In the genomic region with DNA sequence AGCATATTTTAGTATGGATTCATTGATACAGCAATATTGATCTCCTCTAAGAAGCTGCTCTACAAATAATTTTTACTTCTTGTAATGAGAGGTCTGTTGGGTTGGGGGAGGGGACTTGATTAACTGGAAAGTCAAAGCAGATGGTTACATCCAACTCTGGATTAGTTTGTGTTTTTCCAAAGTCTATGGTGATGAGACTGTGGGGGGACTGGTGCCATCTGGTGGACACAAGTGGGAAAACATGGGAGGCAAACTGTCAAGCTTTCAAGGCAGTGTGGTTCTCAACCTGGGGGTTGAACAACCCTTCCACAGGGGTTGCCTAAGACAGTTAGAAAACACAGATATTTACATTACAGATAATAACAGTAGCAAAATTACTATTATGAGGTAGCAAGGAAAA, we compare ENCODE assay signal across 8 mouse cellular contexts. TPM values are rescaled to one million over a fixed set of nuclear protein-coding genes. Genes with fewer than 3 reads are reported as not detected.
A peak's percentile ranks its signal among the peaks of the same experiment; 100 is the strongest.
DNase-seq lines count a peak whose midpoint lies in the region; ATAC-seq and TF ChIP-seq lines count a peak whose summit lies in the region.

No protein-coding gene starts in this region.

- TF ChIP-seq POLR2A in bone marrow, adult 2 months (IDR thresholded peaks at IDR 0.05; ENCODE audit: borderline replicate concordance, control insufficient read depth, low read depth, low read length) = no peak

- DNase-seq in urinary bladder, postnatal 14 days (ENCODE audit: low spot score) = peak; percentile 50
- DNase-seq in urinary bladder, adult 2 months (ENCODE audit: low spot score) = no peak
- peak; percentile 64 for DNase-seq in forebrain, embryonic 14.5 days (ENCODE audit: low spot score)
- peak; percentile 13 for DNase-seq in kidney, adult 11 months
- peak; percentile 55 to 56 for DNase-seq in left cerebral cortex, postnatal 25 days (ENCODE audit: low spot score in 2 of 2)

- 0 out of 2 replicates have a peak, but pooled peaks have one; percentile 34 for ATAC-seq in forebrain, embryonic 14.5 days
- peak; percentile 58; the same call in 1 of the 2 replicates for ATAC-seq in neural tube, embryonic 12.5 days (ENCODE audit: low FRiP score, low read depth)
- ATAC-seq in erythroblast, adult 5-6 weeks (replicated peaks; ENCODE audit: low FRiP score, poor library complexity, severe bottlenecking) = no peak

- no peaks in the 10 kb centered on the region for H3K9me3 ChIP-seq in forebrain, embryonic 14.5 days (replicated peaks; ENCODE audit: control insufficient read depth, low read length)
- no peaks in the 10 kb centered on the region for H3K9me3 ChIP-seq in neural tube, embryonic 12.5 days

- intact Hi-C loops in left cerebral cortex, postnatal 25 days (cut with DNase I) = loop anchor here (2.0 to 5.0 kb wide), 2 partner anchors 42 to 262 kb away; partner anchors contain the start of gene Slc9a4

- no peak overlapping the region for H3K4me3 ChIP-seq in bone marrow, adult 2 months (replicated peaks; ENCODE audit: control insufficient read depth, low read depth, low read length)
- no peak overlapping the region for H3K4me3 ChIP-seq in forebrain, embryonic 14.5 days (ENCODE audit: low read depth, low read length)
- H3K4me3 ChIP-seq in neural tube, embryonic 12.5 days = no peak overlapping the region

- H3K36me3 ChIP-seq in forebrain, embryonic 14.5 days (ENCODE audit: control insufficient read depth, insufficient read depth, low read length) = no peaks in the 10 kb centered on the region
- H3K36me3 ChIP-seq in neural tube, embryonic 12.5 days = no peaks in the 10 kb centered on the region

- no peaks in the 10 kb centered on the region for H3K27me3 ChIP-seq in forebrain, embryonic 14.5 days (replicated peaks; ENCODE audit: control insufficient read depth, insufficient read depth, low read length)
- H3K27me3 ChIP-seq in neural tube, embryonic 12.5 days (replicated peaks) = no peaks in the 10 kb centered on the region

- peak; percentile 77 for TF ChIP-seq CTCF in bone marrow, adult 2 months (IDR thresholded peaks at IDR 0.05; ENCODE audit: control insufficient read depth, insufficient read depth, low read length)

- no peak overlapping the region for H3K27ac ChIP-seq in bone marrow, adult 2 months (ENCODE audit: control insufficient read depth, insufficient read depth, low read depth, low read length, poor library complexity)
- no peak overlapping the region for H3K27ac ChIP-seq in forebrain, embryonic 14.5 days (ENCODE audit: low read depth, low read length)
- H3K27ac ChIP-seq in neural tube, embryonic 12.5 days = no peak overlapping the region

- no peaks in the 10 kb centered on the region; the same call in 1 of the 2 replicates for H3K4me1 ChIP-seq in bone marrow, adult 2 months (ENCODE audit: control insufficient read depth, insufficient read depth, low read length)
- no peaks in the 10 kb centered on the region for H3K4me1 ChIP-seq in forebrain, embryonic 14.5 days (ENCODE audit: control insufficient read depth, insufficient read depth, low read length)
- H3K4me1 ChIP-seq in neural tube, embryonic 12.5 days = no peaks in the 10 kb centered on the region

- no peak overlapping the region for H3K9ac ChIP-seq in forebrain, embryonic 14.5 days (ENCODE audit: low read length)
- no peak overlapping the region for H3K9ac ChIP-seq in neural tube, embryonic 12.5 days

- no peak overlapping the region for H3K4me2 ChIP-seq in forebrain, embryonic 14.5 days (ENCODE audit: low read length)
- H3K4me2 ChIP-seq in neural tube, embryonic 12.5 days (replicated peaks) = no peak overlapping the region

RNA-seq across cellular contexts. Expression of gene Tmem182, which starts 39.2 kb away (rescaled TPM):
- polyA plus RNA-seq in urinary bladder, adult 2 months (2012; rRNA removed) = 0.93 and 1.0 TPM in 2 replicates
- polyA plus RNA-seq in bone marrow, adult 2 months (2011; ENCODE audit: insufficient read depth, insufficient read length, low replicate concordance, missing spikeins) = not detected in 2 replicates
- polyA plus RNA-seq in forebrain, embryonic 14.5 days (2014; fragmentation: Nextera tagmentation; extraction: Ambion mirVana) = not detected in 2 replicates
- total RNA-seq in left cerebral cortex, postnatal 25 days (2021) = under 1 TPM in 1 of 2 experiments, not detected in 1; 0.25 TPM
- polyA plus RNA-seq in neural tube, embryonic 12.5 days (2016; fragmentation: Nextera tagmentation; extraction: Ambion mirVana) = 0.35 and 0.56 TPM in 2 replicates
- total RNA-seq in erythroblast, adult 5-6 weeks (2015; ENCODE audit: low replicate concordance) = not detected in 2 replicates
- total RNA-seq in erythroblast, adult 5-6 weeks (2017; ENCODE audit: low replicate concordance) = 0.85 TPM in 1 of 2 replicates, not detected in the other

RNA-seq across cellular contexts. Expression of gene Mfsd9, which starts 54.1 kb away (rescaled TPM):
- polyA plus RNA-seq in urinary bladder, adult 2 months (2012; rRNA removed) = 2.8 and 3.4 TPM in 2 replicates
- polyA plus RNA-seq in bone marrow, adult 2 months (2011; ENCODE audit: insufficient read depth, insufficient read length, low replicate concordance, missing spikeins) = 0.40 TPM in 1 of 2 replicates, not detected in the other
- polyA plus RNA-seq in forebrain, embryonic 14.5 days (2014; fragmentation: Nextera tagmentation; extraction: Ambion mirVana) = 5.4 and 6.5 TPM in 2 replicates
- 1 to 10 TPM; 3.6 to 4.3 TPM for total RNA-seq in left cerebral cortex, postnatal 25 days (2021)
- polyA plus RNA-seq in neural tube, embryonic 12.5 days (2016; fragmentation: Nextera tagmentation; extraction: Ambion mirVana) = 4.9 and 5.7 TPM in 2 replicates
- 0.63 TPM in 1 of 2 replicates, not detected in the other for total RNA-seq in erythroblast, adult 5-6 weeks (2015; ENCODE audit: low replicate concordance)
- total RNA-seq in erythroblast, adult 5-6 weeks (2017; ENCODE audit: low replicate concordance) = 1.5 and 2.6 TPM in 2 replicates
